Mouse (Mus musculus): ENCODE measurements at regions not wholly inside any gene's neighbourhood (a gene's known extent, or its start where the extent isn't known, plus 50 kb on each side); places are given as distances from the start of the nearest gene placed in this dataset.

GRCm38 (mm10) chr15:36945309-36945708, 62.3 kb downstream of the Zfp706 start:
- no peak for ATAC-seq (replicated peaks in 1 of 2; ENCODE audit: insufficient read depth in 1 of 2, low FRiP score in 2 of 2, low TSS enrichment in 1 of 2, low read depth in 1 of 2, poor library complexity in 2 of 2, severe bottlenecking in 2 of 2)

- ATAC-seq (replicated peaks in 1 of 2; ENCODE audit: insufficient read depth in 1 of 2, low FRiP score in 2 of 2, low TSS enrichment in 1 of 2, low read depth in 1 of 2, poor library complexity in 2 of 2, severe bottlenecking in 2 of 2) = no peak
Measured at GRCm38 (mm10) chr15:36944556-36945171, 62.9 kb downstream of the Zfp706 start.

DNA sequence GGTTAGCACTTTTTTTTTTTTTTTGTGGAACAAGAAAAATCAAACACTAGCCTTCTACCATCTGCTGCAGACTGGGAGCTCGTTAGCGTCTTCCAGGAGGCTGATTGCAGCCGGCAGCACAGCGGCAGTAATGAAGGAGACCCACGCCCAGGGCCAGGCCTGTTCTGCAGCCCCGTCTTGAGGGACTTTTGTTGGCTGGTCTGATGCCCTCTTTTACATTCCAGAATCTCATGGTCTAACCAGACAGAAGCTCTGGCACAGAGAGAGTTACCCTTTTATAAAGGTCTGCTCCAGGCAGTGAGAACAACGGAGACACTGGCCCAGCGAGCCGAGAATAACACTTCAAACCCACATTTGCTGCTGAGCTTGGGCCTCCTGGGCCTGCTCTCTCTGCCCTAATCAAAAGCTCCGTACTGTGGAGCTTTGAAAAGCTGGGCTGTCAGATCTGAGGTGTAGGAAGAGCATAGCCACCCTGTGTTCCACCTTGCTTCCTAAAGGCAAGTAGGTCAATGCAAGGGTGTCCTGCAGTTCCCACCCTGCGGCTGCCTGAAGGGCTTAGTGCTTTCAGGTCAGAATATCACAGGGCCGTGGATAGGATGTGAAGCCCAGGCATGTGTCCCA, 64.0 kb downstream of the Zfp706 start:
- no peak for ATAC-seq (replicated peaks in 1 of 2; ENCODE audit: insufficient read depth in 1 of 2, low FRiP score in 2 of 2, low TSS enrichment in 1 of 2, low read depth in 1 of 2, poor library complexity in 2 of 2, severe bottlenecking in 2 of 2)

DNA sequence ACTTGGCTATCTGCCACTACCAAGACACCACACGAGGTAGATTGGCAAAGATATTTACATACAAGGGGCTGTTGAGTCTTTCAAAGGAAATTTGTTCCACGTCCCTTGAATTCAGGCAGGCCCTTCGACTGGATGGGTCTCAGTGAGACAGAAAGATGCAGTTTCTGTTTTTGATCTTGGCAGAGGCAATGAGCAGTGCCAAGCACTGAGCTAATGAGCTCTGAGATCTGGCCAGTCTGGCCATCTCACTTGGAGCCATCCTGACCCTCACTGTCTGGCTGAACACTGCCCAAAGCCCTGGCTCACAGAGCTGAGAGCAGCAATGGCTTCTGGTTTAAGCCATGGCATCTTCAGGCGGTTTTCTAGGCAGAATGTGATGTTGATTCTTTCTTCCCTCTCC, 65.3 kb downstream of the Zfp706 start:
- ATAC-seq (replicated peaks in 1 of 2; ENCODE audit: insufficient read depth in 1 of 2, low FRiP score in 2 of 2, low TSS enrichment in 1 of 2, low read depth in 1 of 2, poor library complexity in 2 of 2, severe bottlenecking in 2 of 2) = no peak

GRCm38 (mm10) chr15:36941741-36942140, 65.8 kb downstream of the Zfp706 start:
- ATAC-seq (replicated peaks in 1 of 2; ENCODE audit: insufficient read depth in 1 of 2, low FRiP score in 2 of 2, low TSS enrichment in 1 of 2, low read depth in 1 of 2, poor library complexity in 2 of 2, severe bottlenecking in 2 of 2) = no peak

GRCm38 (mm10) chr15:36939608-36940007, 68.0 kb downstream of the Zfp706 start:
- ATAC-seq (replicated peaks in 1 of 2; ENCODE audit: insufficient read depth in 1 of 2, low FRiP score in 2 of 2, low TSS enrichment in 1 of 2, low read depth in 1 of 2, poor library complexity in 2 of 2, severe bottlenecking in 2 of 2) = no peak

GRCm38 (mm10) chr15:36939153-36939552, 68.4 kb downstream of the Zfp706 start:
- ATAC-seq (replicated peaks in 1 of 2; ENCODE audit: insufficient read depth in 1 of 2, low FRiP score in 2 of 2, low TSS enrichment in 1 of 2, low read depth in 1 of 2, poor library complexity in 2 of 2, severe bottlenecking in 2 of 2) = no peak

GRCm38 (mm10) chr15:36938511-36939150, 68.9 kb downstream of the Zfp706 start:
- peak; percentile 57 to 73 for ATAC-seq (replicated peaks in 1 of 2; ENCODE audit: insufficient read depth in 1 of 2, low FRiP score in 2 of 2, low TSS enrichment in 1 of 2, low read depth in 1 of 2, poor library complexity in 2 of 2, severe bottlenecking in 2 of 2)

DNA sequence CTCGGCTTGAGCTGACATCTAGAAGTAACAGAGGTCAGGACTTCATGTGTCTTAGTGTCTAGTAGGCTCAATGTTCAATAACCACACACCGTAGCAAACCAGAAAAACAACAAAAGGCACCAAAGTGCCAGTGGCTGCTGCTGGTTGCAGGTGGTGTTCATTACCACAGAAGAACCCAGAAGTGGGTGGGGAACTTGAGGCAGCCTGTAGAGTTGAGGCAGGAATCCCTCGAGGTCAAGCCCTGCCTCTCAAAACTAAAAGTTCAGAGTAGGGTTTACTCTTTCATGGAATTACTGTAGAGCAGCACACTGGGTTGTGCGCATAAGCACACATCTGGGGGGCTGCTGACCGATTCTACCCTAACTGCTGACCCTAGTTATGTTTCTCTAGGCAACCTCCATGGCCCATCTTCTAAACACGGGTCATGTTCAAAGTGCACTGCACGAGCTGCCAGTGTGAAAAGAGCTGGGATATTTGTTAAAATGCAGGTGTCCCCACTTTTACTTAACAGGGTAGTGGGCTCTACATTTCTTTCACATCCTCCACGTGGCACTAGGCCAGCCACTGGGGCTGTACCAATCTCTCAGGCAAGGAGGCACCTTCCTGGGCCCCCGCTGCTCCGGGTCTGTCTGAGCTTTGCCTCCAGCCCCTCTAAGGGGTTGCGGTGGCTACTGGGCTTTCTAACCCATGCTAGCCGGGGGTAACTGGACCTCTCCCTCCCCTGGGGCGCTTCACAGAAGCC, 69.6 kb downstream of the Zfp706 start:
- ATAC-seq (replicated peaks in 1 of 2; ENCODE audit: insufficient read depth in 1 of 2, low FRiP score in 2 of 2, low TSS enrichment in 1 of 2, low read depth in 1 of 2, poor library complexity in 2 of 2, severe bottlenecking in 2 of 2) = no peak

GRCm38 (mm10) chr15:36937067-36937657, 70.4 kb downstream of the Zfp706 start:
- ATAC-seq (replicated peaks in 1 of 2; ENCODE audit: insufficient read depth in 1 of 2, low FRiP score in 2 of 2, low TSS enrichment in 1 of 2, low read depth in 1 of 2, poor library complexity in 2 of 2, severe bottlenecking in 2 of 2) = no peak

GRCm38 (mm10) chr15:36934801-36935200, 72.8 kb downstream of the Zfp706 start:
- ATAC-seq (replicated peaks in 1 of 2; ENCODE audit: insufficient read depth in 1 of 2, low FRiP score in 2 of 2, low TSS enrichment in 1 of 2, low read depth in 1 of 2, poor library complexity in 2 of 2, severe bottlenecking in 2 of 2) = no peak

GRCm38 (mm10) chr15:36933581-36933991, 74.0 kb downstream of the Zfp706 start:
- ATAC-seq (replicated peaks in 1 of 2; ENCODE audit: insufficient read depth in 1 of 2, low FRiP score in 2 of 2, low TSS enrichment in 1 of 2, low read depth in 1 of 2, poor library complexity in 2 of 2, severe bottlenecking in 2 of 2) = no peak

DNA sequence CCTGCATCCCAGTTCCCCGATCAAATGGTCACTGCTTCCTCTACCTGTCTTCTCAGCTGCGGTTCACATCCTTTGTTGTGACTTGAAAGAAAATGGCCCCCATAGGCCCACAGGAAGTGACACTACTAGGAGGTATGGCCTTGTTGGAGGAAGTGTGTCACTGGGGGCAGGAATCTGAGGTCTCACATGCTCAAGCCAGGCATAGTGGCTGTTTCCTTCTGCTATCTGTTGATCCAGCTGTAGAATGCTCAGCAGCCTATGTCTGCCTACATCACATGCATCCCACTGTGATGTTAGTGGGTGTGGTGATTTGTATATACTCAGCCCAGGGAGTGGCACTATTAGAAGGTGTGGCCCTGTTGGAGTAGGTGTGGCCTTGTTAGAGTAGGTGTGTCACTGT, 76.1 kb downstream of the Zfp706 start:
- peak in 1 of 2 experiments; percentile 41; a peak in 1 of 4 replicates for ATAC-seq (replicated peaks in 1 of 2; ENCODE audit: insufficient read depth in 1 of 2, low FRiP score in 2 of 2, low TSS enrichment in 1 of 2, low read depth in 1 of 2, poor library complexity in 2 of 2, severe bottlenecking in 2 of 2)

GRCm38 (mm10) chr15:36930433-36930832, 77.1 kb downstream of the Zfp706 start:
- ATAC-seq (replicated peaks in 1 of 2; ENCODE audit: insufficient read depth in 1 of 2, low FRiP score in 2 of 2, low TSS enrichment in 1 of 2, low read depth in 1 of 2, poor library complexity in 2 of 2, severe bottlenecking in 2 of 2) = peak; percentile 47 to 61

- ATAC-seq (replicated peaks in 1 of 2; ENCODE audit: insufficient read depth in 1 of 2, low FRiP score in 2 of 2, low TSS enrichment in 1 of 2, low read depth in 1 of 2, poor library complexity in 2 of 2, severe bottlenecking in 2 of 2) = no peak
Measured at GRCm38 (mm10) chr15:36929786-36930185, 77.8 kb downstream of the Zfp706 start.

DNA sequence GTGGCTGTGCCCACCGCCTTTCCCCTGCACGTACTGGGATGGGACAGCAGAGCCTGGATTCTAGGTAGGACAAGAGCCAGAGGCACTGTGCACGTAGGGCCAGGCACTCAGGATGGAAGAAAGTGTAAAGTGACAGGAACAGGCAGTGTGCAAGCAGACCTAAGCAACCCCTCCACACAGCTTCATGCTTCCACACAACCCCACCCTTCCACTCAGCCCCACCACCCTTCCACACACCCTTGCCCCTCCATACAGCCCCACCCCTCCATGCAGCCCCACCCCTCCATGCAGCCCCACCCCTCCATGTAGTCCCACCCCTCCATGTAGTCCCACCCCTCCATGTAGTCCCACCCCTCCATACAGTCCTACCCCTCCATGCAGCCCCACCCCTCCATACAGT, 78.5 kb downstream of the Zfp706 start:
- ATAC-seq (replicated peaks in 1 of 2; ENCODE audit: insufficient read depth in 1 of 2, low FRiP score in 2 of 2, low TSS enrichment in 1 of 2, low read depth in 1 of 2, poor library complexity in 2 of 2, severe bottlenecking in 2 of 2) = no peak

GRCm38 (mm10) chr15:36928678-36929077, 78.9 kb downstream of the Zfp706 start:
- no peak for ATAC-seq (replicated peaks in 1 of 2; ENCODE audit: insufficient read depth in 1 of 2, low FRiP score in 2 of 2, low TSS enrichment in 1 of 2, low read depth in 1 of 2, poor library complexity in 2 of 2, severe bottlenecking in 2 of 2)

- ATAC-seq (replicated peaks in 1 of 2; ENCODE audit: insufficient read depth in 1 of 2, low FRiP score in 2 of 2, low TSS enrichment in 1 of 2, low read depth in 1 of 2, poor library complexity in 2 of 2, severe bottlenecking in 2 of 2) = no peak
Measured at GRCm38 (mm10) chr15:36927436-36927835, 80.1 kb downstream of the Zfp706 start.
